Mouse (Mus musculus): ENCODE results near the gene Fez1. TPM values are rescaled to one million over a fixed set of nuclear protein-coding genes. Genes with fewer than 3 reads are reported as not detected.

Gene Fez1
- polyA plus RNA-seq, 1 experiment from 2014 or later = 0.15 TPM

GRCm38 (mm10) chr9:36808126-36808785 lies 13.4 kb upstream of the Fez1 start:
- H3K27ac ChIP-seq (ENCODE audit: low read depth) = peak overlapping the region; percentile 84
- no peak overlapping the region for H3K9ac ChIP-seq (replicated peaks)
- no peak for TF ChIP-seq CTCF (IDR thresholded peaks at IDR 0.05; ENCODE audit: low read depth)
- peak; percentile 70; the same call in 1 of the 2 replicates for TF ChIP-seq EP300 (IDR thresholded peaks at IDR 0.05; ENCODE audit: low read depth)
- H3K4me1 ChIP-seq (ENCODE audit: insufficient read depth) = peaks cover 6% of the 10 kb centered on the region; the same call in 1 of the 2 replicates
- ATAC-seq = peak; percentile 97
- 69% methylated on average over 5 of the region's 5 CpGs for WGBS (ENCODE audit: insufficient replicate concordance)
- no peaks in the 10 kb centered on the region for H3K9me3 ChIP-seq (ENCODE audit: low read length)
- no peaks in the 10 kb centered on the region for H3K27me3 ChIP-seq (ENCODE audit: insufficient read depth, low read length)
- no peak overlapping the region for H3K4me3 ChIP-seq (ENCODE audit: low read depth, low read length)
- DNase-seq = peak; percentile 16
- H3K36me3 ChIP-seq (replicated peaks; ENCODE audit: insufficient read depth, low read length) = no peaks in the 10 kb centered on the region
- no peak overlapping the region for H3K4me2 ChIP-seq (ENCODE audit: low read depth, low read length)

GRCm38 (mm10) chr9:36814486-36814885 lies 7.2 kb upstream of the Fez1 start:
- Histone ChIP-seq H3K9ac (replicated peaks) (no peak overlapping the region), H3K27me3 (ENCODE audit: insufficient read depth, low read length) (no peaks in the 10 kb centered on the region), H3K4me1 (ENCODE audit: insufficient read depth) (no peaks in the 10 kb centered on the region), H3K9me3 (ENCODE audit: low read length) (no peaks in the 10 kb centered on the region), H3K36me3 (replicated peaks; ENCODE audit: insufficient read depth, low read length) (no peaks in the 10 kb centered on the region), H3K27ac (ENCODE audit: low read depth) (no peak overlapping the region), H3K4me2 (ENCODE audit: low read depth, low read length) (no peak overlapping the region), H3K4me3 (ENCODE audit: low read depth, low read length) (no peak overlapping the region)
- DNase-seq = no peak
- WGBS (ENCODE audit: insufficient replicate concordance) = 63% methylated on average over 3 of the region's 3 CpGs
- no peak for ATAC-seq
- TF ChIP-seq CTCF (IDR thresholded peaks at IDR 0.05; ENCODE audit: low read depth) (0 out of 2 replicates have a peak, but pooled peaks have one; percentile 14), EP300 (IDR thresholded peaks at IDR 0.05; ENCODE audit: low read depth) (no peak)

GRCm38 (mm10) chr9:36818905-36819304 lies 2.8 kb upstream of the Fez1 start:
- DNase-seq = no peak
- Histone ChIP-seq H3K27me3 (ENCODE audit: insufficient read depth, low read length) (no peaks in the 10 kb centered on the region), H3K27ac (ENCODE audit: low read depth) (no peak overlapping the region), H3K36me3 (replicated peaks; ENCODE audit: insufficient read depth, low read length) (no peaks in the 10 kb centered on the region), H3K9ac (replicated peaks) (no peak overlapping the region), H3K4me3 (ENCODE audit: low read depth, low read length) (no peak overlapping the region), H3K4me1 (ENCODE audit: insufficient read depth) (no peaks in the 10 kb centered on the region), H3K4me2 (ENCODE audit: low read depth, low read length) (no peak overlapping the region), H3K9me3 (ENCODE audit: low read length) (no peaks in the 10 kb centered on the region)
- TF ChIP-seq CTCF (IDR thresholded peaks at IDR 0.05; ENCODE audit: low read depth) = no peak
- no peak for TF ChIP-seq EP300 (IDR thresholded peaks at IDR 0.05; ENCODE audit: low read depth)
- no peak for ATAC-seq
- 72% methylated on average over 4 of the region's 4 CpGs for WGBS (ENCODE audit: insufficient replicate concordance)

GRCm38 (mm10) chr9:36820969-36821643 lies 558 bp upstream of the Fez1 start:
- 49% methylated on average over 9 of the region's 9 CpGs for WGBS (ENCODE audit: insufficient replicate concordance)
- no peak overlapping the region for H3K27ac ChIP-seq (ENCODE audit: low read depth)
- no peak overlapping the region for H3K4me2 ChIP-seq (ENCODE audit: low read depth, low read length)
- H3K27me3 ChIP-seq (ENCODE audit: insufficient read depth, low read length) = no peaks in the 10 kb centered on the region
- TF ChIP-seq CTCF (IDR thresholded peaks at IDR 0.05; ENCODE audit: low read depth) (no peak), EP300 (IDR thresholded peaks at IDR 0.05; ENCODE audit: low read depth) (no peak)
- ATAC-seq (no peak), DNase-seq (no peak)
- no peaks in the 10 kb centered on the region for H3K9me3 ChIP-seq (ENCODE audit: low read length)
- H3K36me3 ChIP-seq (replicated peaks; ENCODE audit: insufficient read depth, low read length) = no peaks in the 10 kb centered on the region
- no peak overlapping the region for H3K4me3 ChIP-seq (ENCODE audit: low read depth, low read length)
- H3K4me1 ChIP-seq (ENCODE audit: insufficient read depth) = no peaks in the 10 kb centered on the region
- no peak overlapping the region for H3K9ac ChIP-seq (replicated peaks)

GRCm38 (mm10) chr9:36822024-36822423 lies 360 bp downstream of the Fez1 start:
- Histone ChIP-seq H3K4me1 (ENCODE audit: insufficient read depth) (no peaks in the 10 kb centered on the region), H3K9ac (replicated peaks) (no peak overlapping the region), H3K4me3 (ENCODE audit: low read depth, low read length) (no peak overlapping the region), H3K36me3 (replicated peaks; ENCODE audit: insufficient read depth, low read length) (no peaks in the 10 kb centered on the region), H3K27me3 (ENCODE audit: insufficient read depth, low read length) (no peaks in the 10 kb centered on the region), H3K27ac (ENCODE audit: low read depth) (no peak overlapping the region), H3K4me2 (ENCODE audit: low read depth, low read length) (no peak overlapping the region), H3K9me3 (ENCODE audit: low read length) (no peaks in the 10 kb centered on the region)
- TF ChIP-seq CTCF (IDR thresholded peaks at IDR 0.05; ENCODE audit: low read depth) (no peak), EP300 (IDR thresholded peaks at IDR 0.05; ENCODE audit: low read depth) (no peak)
- DNase-seq = no peak
- no peak for ATAC-seq
- whole genome bisulfite sequencing (ENCODE audit: insufficient replicate concordance) = 46% methylated on average over 2 of the region's 2 CpGs

- no peak for TF ChIP-seq CTCF (IDR thresholded peaks at IDR 0.05; ENCODE audit: low read depth)
- 41% methylated on average over 2 of the region's 2 CpGs for WGBS (ENCODE audit: insufficient replicate concordance)
- no peak overlapping the region for H3K9ac ChIP-seq (replicated peaks)
- no peaks in the 10 kb centered on the region for H3K4me1 ChIP-seq (ENCODE audit: insufficient read depth)
- DNase-seq (no peak), ATAC-seq (no peak)
- H3K9me3 ChIP-seq (ENCODE audit: low read length) = no peaks in the 10 kb centered on the region
- H3K36me3 ChIP-seq (replicated peaks; ENCODE audit: insufficient read depth, low read length) = no peaks in the 10 kb centered on the region
- H3K27ac ChIP-seq (ENCODE audit: low read depth) = no peak overlapping the region
- no peak overlapping the region for H3K4me2 ChIP-seq (ENCODE audit: low read depth, low read length)
- no peak overlapping the region for H3K4me3 ChIP-seq (ENCODE audit: low read depth, low read length)
- H3K27me3 ChIP-seq (ENCODE audit: insufficient read depth, low read length) = peaks cover 4% of the 10 kb centered on the region; the same call in 1 of the 2 replicates
Measured at GRCm38 (mm10) chr9:36826612-36827363, 5.1 kb downstream of the Fez1 start.
